Mouse (Mus musculus): Measurements from ENCODE around the gene Fabp2.
"Not testable (repeated sequence)": the region's sequence is repeated elsewhere in the genome, so short reads cannot be mapped to it uniquely, and the experiment has no call there.

Gene Fabp2

GRCm38 (mm10) chr3:122920572-122921435 is 25.9 kb downstream of the Fabp2 start:
- no peak for DNase-seq (ENCODE audit: low spot score in 2 of 2)

- no peak for DNase-seq (ENCODE audit: low spot score in 2 of 2)
Observed at GRCm38 (mm10) chr3:122921676-122922527, 27.0 kb downstream of the Fabp2 start.

- no peak for DNase-seq (ENCODE audit: low spot score in 2 of 2)
Observed at GRCm38 (mm10) chr3:122923147-122923546, 28.3 kb downstream of the Fabp2 start.

- DNase-seq (ENCODE audit: low spot score in 2 of 2): peak; percentile 91
Observed at GRCm38 (mm10) chr3:122924009-122924914, 29.4 kb downstream of the Fabp2 start, which contains the start of gene 1810037I17Rik. Gene 1810037I17Rik, plus strand, starts transcription at chr3:122924203.

- no peak for DNase-seq (ENCODE audit: low spot score in 2 of 2)
Observed at GRCm38 (mm10) chr3:122929723-122930122, 34.9 kb downstream of the Fabp2 start.

- DNase-seq (ENCODE audit: low spot score in 2 of 2): no peak
Observed at GRCm38 (mm10) chr3:122932466-122932865, 37.6 kb downstream of the Fabp2 start.

- DNase-seq (ENCODE audit: low spot score in 2 of 2): not testable (repeated sequence)
Observed at GRCm38 (mm10) chr3:122937176-122937575, 42.3 kb downstream of the Fabp2 start.

- peak in 1 of 2 experiments; percentile 24 for DNase-seq (ENCODE audit: low spot score in 2 of 2)
Observed at GRCm38 (mm10) chr3:122939215-122939614, 44.3 kb downstream of the Fabp2 start.

- DNase-seq (ENCODE audit: low spot score in 2 of 2): no peak
Observed at GRCm38 (mm10) chr3:122943387-122943890, 48.6 kb downstream of the Fabp2 start.
